Mouse (Mus musculus) erythroblast, embryonic 14.5 days (primary cell): ENCODE results near the gene Wdr74.

ENCODE experiments used
- GATA1 ChIP-seq: IDR thresholded peaks from 2 replicates; pipeline ENCODE4 v1.6.1; 2012; ENCODE audit warnings: low read length, inconsistent platforms, mixed read lengths
- TAL1 ChIP-seq: IDR thresholded peaks from 3 replicates; pipeline ENCODE4 v1.6.1; 2012; ENCODE audit warnings: low read length, inconsistent platforms, mixed read lengths

DNA sequence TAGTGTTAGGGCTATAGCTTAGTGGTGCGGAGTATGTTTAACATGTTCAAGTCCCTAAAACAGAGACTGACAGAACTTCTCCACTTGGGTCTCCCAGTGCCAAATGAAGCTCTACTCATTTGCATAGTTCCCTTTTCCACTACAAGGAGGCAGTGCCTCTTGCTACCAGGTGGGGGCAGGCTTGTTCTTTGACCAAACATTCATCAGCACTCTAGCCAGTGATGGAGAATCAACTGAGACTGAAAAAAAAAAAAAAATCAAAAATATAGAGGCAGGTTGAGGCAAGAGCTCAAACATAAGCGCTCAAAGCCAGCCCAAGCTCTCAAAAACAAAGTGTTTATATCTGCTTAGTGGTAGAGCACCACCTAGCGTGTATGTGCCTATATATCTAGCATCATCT lies 17.3 kb upstream of the Wdr74 start:
- no peak for TF ChIP-seq GATA1
- TF ChIP-seq TAL1 = no peak
